Mouse (Mus musculus) MN1 (cell line): ENCODE measurements at regions not wholly inside any gene's neighbourhood (a gene's known extent, or its start where the extent isn't known, plus 50 kb on each side); places are given as distances from the start of the nearest gene placed in this dataset.

Experiments used
- DNase-seq: peaks from one replicate; pipeline ENCODE4 v3.0.0-alpha.2; 2016; ENCODE audit warnings: low spot score

- DNase-seq = no peak
These were observed 318.3 kb upstream of the Clint1 start for GRCm38 (mm10) chr11:45533402-45534056.

DNA sequence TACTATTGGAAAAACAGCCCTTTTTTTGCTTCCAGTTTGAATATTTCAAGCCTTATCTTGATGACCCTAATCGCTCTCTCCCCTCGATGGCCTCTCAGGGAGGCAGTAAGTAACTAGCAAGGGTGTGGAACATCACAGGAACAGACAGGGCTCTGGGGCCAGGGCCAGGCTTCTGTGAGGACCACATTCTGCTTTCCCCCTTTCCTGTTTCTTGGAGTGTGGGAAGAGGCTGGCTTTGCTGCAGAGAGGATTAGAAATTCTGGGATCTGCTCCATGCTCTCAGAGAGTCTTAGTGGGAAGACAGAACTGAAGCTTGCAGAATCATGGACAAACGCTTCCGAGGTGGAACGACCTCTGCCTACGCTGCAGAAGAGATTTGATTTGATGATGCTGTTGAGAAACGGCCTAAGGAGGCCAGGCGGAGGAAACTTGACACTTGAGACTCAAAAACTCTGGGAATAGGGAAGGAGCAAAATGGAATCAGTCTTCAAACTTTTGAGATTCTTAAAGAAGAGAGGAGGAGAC is 316.3 kb upstream of the Clint1 start:
- no peak for DNase-seq

DNA sequence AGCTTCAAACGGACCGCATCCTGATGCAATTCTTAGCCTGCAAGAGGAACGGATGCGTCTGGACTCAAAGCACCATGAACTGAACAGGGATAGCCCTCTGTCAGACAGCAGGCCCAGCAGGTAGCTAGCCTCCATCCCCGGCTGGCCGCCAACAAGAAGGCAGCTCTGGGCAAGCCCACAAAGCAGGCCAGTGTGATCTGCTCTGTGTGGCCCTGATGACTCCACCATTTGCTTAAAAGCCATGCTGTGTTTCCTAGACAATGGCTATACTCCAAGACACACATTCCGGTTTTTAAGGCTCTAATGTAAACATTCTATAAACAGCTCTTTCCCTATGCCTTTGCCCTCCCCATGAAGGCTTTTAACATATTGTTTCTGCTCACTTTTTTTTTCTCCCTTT is 313.8 kb upstream of the Clint1 start:
- no peak for DNase-seq

GRCm38 (mm10) chr11:45539459-45539858 is 312.4 kb upstream of the Clint1 start:
- DNase-seq = no peak

- no peak for DNase-seq
These were observed 307.3 kb upstream of the Clint1 start for GRCm38 (mm10) chr11:45544531-45544930.

GRCm38 (mm10) chr11:45545896-45546626 is 305.8 kb upstream of the Clint1 start:
- DNase-seq = no peak

GRCm38 (mm10) chr11:45546861-45547260 is 305.0 kb upstream of the Clint1 start:
- DNase-seq = no peak

DNA sequence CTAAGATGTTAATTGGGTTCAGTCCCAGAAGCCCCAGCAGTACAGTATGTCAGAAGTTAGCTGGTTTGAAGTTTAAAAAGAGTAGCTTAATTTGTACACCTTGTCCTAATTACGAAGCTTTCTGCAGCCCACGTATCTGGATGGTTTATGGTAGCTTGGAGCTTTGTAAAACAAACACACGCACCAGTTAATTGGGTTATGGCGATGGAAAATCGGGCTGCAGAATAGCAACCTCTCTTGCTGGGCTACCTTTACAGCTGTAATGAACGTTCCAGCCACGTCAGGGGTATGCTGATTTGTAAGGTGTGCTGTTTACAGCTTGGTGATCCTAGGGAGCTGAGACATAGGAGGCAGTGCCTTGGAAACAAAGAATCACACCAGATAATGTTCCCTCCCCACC is 301.5 kb upstream of the Clint1 start:
- no peak for DNase-seq

DNA sequence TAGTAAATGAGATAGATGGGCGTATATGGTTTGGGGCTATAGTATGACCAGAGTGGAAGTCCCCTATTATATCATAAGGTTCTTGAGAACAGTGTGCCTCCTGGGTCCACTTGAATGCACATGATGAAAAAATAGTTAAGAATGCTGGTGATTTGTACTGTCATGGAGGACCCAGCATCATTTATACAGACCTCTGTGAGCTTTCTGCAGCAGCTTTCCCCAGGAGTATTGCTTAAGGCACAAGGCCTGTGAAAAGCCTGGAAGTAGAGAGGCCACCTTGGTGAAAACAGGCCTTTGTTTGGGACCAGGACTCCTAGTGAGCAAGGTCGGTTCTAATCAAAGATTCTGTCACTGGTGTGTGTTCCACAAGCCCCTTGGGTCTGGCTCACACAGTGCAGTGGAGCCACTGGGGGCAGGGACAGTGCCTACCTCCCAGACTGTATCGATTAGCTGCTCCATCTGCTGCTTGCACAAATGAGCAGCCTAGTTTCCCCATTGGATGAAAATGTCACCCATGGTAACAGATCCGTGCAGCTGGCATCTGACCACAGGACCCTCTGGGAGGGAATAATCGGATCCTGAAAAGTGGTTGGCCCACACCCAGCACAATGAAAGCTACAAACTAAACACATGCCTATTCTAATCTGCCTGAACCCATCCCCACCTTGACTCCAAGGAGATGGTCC is 274.2 kb upstream of the Clint1 start:
- no peak for DNase-seq

- DNase-seq = no peak
These were observed 259.5 kb upstream of the Clint1 start for GRCm38 (mm10) chr11:45592335-45592734.

DNA sequence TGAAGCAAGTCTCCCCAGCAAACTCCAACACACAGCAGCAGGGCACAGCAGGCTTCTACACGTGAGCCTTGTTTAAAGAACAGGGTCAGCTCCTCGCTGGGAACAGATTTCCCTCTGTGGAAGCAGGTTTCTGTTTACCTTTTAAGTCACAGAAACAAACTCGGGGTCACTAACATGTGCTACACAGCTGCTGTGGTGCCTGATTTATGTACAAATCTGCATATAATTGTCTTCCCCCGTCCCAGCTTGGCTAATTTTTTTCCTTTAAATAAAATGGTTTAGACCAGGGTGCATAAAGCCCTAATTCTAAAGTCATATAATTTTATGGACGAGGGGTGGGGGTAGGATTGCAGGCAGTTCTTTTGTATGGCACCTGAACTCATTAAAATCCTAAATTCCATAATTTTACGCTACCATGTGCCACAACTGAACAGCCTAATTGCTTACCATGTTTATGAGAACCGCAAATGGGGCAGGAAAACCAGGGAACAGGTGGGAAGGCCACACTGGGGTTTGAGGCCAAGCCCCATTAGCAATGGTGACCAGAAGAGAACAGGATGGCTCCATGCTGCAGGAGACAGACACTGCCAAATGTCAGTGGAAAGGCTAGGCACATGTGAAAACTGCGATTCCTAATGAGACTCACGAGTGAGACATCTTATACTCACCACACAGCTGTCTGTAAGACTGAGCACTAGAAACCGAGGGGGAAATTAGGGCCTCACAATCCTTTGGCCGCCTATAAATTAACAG is 258.8 kb upstream of the Clint1 start:
- DNase-seq = no peak

DNA sequence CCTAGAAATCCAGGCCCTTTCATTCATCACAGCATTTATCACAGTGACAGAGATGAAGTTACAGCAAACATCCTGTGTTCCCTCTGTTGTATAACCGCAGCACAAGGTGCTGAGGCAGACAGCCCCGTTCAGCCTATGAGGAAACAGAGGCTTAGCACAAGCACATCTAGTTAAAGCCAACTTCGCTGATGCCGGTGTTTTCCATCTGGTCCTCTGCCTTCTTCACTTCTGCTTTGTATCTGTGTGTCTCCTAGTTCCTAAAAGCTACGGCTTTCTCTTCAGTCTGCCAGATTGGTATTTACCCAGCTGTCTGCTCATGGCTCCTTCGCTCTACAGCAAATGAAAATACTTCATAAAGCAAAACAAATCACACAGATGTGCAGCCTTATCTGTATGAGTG is 256.5 kb upstream of the Clint1 start:
- no peak for DNase-seq

DNA sequence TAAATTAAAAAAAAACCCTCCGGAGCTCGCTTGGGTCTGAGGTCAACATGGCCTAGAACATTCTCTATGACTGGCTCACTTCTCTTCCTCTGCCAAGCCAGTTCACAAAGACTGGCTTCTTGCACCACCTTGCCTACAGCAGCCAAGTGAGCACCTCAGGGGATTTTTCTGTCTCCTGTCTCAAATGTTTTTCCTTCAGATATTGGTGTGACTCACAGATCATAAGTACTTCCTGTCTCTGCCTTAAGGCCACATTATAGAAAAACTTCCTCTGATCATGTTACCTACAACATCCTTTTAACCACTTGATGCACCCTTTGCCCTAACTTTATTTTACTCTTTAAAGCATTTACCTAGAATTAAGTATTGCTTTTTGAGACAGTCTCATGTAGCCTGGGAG is 230.0 kb upstream of the Clint1 start:
- DNase-seq = no peak

DNA sequence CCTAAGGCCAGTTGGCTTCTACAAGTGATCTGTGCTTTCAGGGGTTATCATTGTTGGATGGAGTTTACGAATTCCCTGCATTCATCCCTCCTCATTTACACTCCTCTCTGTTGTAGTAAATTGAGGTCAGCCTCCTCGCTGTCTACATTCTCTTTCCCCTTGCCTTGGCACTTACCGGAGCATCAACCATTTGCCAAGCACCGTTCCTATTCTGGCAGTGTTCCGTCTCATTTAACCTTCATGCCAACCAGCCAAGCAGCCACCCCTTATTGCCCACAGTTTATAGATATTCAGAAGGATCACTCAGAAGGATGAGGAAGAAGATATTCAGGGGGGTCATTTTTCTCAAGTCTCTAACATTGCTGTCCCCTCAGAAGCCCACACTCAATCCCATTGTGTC is 229.2 kb upstream of the Clint1 start:
- no peak for DNase-seq

- DNase-seq = no peak
These were observed 227.6 kb upstream of the Clint1 start for GRCm38 (mm10) chr11:45624233-45624632.

GRCm38 (mm10) chr11:45629250-45629649 is 222.6 kb upstream of the Clint1 start:
- DNase-seq = no peak

DNA sequence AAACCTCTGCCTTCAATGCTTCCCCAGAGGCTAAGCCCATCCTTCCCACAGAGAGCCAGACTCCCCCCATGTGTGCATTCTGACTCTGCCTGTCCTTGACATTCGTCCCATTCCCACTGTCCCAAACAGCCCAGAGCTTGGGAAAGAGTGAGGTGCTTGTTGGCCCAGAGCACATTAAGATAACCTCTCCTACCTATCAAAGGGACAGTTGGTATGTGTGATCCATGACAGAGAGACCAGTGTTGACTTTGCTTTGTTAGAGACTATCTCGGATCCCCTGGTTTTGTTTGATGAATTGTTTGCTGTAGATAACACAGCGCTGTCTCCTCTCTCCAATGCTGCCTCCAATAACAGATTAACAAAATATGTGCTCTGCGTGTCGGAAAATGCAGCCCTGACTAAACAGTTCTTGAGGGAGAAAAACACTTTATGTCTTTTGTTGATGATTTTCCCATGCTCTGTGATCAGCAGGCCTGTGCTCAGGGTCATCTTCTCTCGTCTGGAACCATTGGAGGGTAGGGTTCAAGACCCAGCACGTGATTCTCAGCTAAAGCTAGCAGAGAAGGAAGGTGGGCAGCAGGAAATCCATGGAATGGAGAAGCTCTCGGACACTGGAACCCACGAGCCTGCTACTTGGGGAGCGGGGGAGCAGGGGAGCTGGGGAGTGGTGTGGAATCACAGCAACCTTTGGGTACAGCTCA is 217.2 kb upstream of the Clint1 start:
- no peak for DNase-seq

DNA sequence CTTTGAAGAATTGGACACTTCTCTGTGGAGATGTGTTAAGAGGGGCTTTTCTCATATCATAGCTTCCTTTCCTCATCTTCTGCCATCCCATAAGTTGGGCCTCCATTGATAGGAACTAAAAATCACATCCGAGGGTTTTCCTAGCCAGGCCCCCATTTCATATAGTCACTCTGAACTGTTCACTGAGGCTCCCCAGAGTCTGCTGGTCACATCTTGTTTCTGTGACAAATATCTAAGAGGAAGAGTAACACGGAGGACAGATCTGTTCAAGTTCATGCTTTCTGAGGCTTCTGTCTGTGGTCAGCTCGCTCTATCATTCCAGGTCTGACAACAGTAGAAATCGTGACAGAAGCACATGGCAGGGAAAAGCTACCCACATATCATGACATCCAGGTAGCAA is 216.0 kb upstream of the Clint1 start:
- no peak for DNase-seq

DNA sequence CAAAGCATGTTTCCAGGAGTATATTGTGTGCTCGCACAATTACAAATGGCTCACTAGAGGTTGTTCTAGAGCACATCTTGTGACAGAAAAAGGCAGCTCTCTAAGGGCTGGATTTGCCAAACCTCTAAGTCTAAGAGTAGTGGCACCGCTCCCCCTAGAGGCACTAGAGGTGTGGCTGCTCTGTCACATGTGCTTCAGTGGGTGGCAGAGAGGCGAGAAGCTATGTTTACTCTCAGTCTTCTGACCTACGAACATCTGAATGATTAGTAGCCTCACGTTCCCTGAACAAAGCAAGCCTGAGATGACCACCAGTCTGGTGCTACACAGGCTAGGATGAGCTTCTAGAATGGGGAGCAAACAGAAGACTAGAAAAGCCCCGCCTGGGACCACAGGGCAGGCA is 212.6 kb upstream of the Clint1 start:
- DNase-seq = no peak

- no peak for DNase-seq
These were observed 209.6 kb upstream of the Clint1 start for GRCm38 (mm10) chr11:45642142-45642756.

DNA sequence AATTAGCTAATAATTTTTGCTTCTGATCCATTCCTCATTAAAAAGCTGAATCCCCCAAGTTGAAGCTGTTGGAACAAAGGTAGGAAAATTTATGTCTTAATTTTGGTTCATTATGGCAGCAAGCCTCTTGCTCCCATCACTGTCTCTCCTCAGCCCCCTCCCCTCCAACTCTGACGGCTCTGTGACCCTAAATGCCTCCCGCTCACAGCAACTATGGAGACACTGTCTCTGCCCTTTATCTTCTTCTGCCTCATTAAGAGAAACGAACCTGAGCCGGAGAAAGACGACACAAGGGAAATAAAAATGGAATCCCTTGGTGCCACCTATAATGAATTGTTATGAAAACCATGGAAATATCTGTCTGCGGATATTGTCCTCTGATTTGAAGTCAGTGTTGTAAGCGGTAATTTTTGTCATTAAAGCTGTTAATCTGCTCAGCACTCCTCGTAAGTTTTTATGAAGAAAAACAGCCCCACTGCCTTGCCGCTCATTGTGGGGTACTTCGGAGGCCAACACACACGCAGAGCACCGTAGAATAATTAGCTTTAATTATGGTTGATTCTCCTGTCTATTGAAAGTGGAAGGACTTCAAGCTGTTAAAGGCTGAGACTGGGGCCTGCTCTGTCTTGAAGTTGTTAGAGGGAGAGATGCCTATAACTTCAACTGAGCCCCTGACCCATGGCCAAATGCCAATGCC is 208.1 kb upstream of the Clint1 start:
- DNase-seq = no peak
